Mouse (Mus musculus) cerebellum, adult (tissue): ENCODE results near the gene Gm9964.
"Not testable (repeated sequence)": the region's sequence is repeated elsewhere in the genome, so short reads cannot be mapped to it uniquely, and the experiment has no call there.

Experiments
- ATAC-seq: cut with Nextera tagmentation; 2 replicates; pipeline ENCODE4 v1.9.2; 2017; ENCODE audit warnings: mild to moderate bottlenecking, moderate library complexity, mixed read lengths; ENCODE audit not compliant: insufficient number of reproducible peaks, low FRiP score, low TSS enrichment

Gene Gm9964

GRCm38 (mm10) chr11:79296856-79297491, at the start of gene Gm9964:
Gene Gm9964 (minus strand): TSS chr11:79296906.
- ATAC-seq, result no peak

- no peak for ATAC-seq
Observed at GRCm38 (mm10) chr11:79339808-79340781, 43.4 kb upstream of the Gm9964 start.

- ATAC-seq, result peak; percentile 85
Observed at GRCm38 (mm10) chr11:79339234-79339807, 42.6 kb upstream of the Gm9964 start, which contains the start of gene Nf1. Gene Nf1 (plus strand): TSS chr11:79339693.

GRCm38 (mm10) chr11:79338621-79339020, 41.9 kb upstream of the Gm9964 start:
- ATAC-seq, result no peak

- ATAC-seq, result no peak
Observed at GRCm38 (mm10) chr11:79336722-79337267, 40.1 kb upstream of the Gm9964 start.

- ATAC-seq, result no peak
Observed at GRCm38 (mm10) chr11:79335077-79335476, 38.4 kb upstream of the Gm9964 start.

GRCm38 (mm10) chr11:79329585-79329984, 32.9 kb upstream of the Gm9964 start:
- no peak for ATAC-seq

GRCm38 (mm10) chr11:79328060-79328459, 31.4 kb upstream of the Gm9964 start:
- ATAC-seq, result no peak

GRCm38 (mm10) chr11:79327106-79327505, 30.4 kb upstream of the Gm9964 start:
- no peak for ATAC-seq

GRCm38 (mm10) chr11:79325663-79326062, 29.0 kb upstream of the Gm9964 start:
- ATAC-seq, result no peak

- no peak for ATAC-seq
Observed at GRCm38 (mm10) chr11:79323985-79324685, 27.4 kb upstream of the Gm9964 start.

GRCm38 (mm10) chr11:79319807-79320206, 23.1 kb upstream of the Gm9964 start:
- ATAC-seq, result no peak

GRCm38 (mm10) chr11:79316807-79317345, 20.2 kb upstream of the Gm9964 start:
- ATAC-seq, result no peak

- no peak for ATAC-seq
Observed at GRCm38 (mm10) chr11:79310467-79310866, 13.8 kb upstream of the Gm9964 start.

- ATAC-seq, result no peak
Observed at GRCm38 (mm10) chr11:79307560-79308200, 11.0 kb upstream of the Gm9964 start.

- ATAC-seq, result no peak
Observed at GRCm38 (mm10) chr11:79306996-79307395, 10.3 kb upstream of the Gm9964 start.

- ATAC-seq, result no peak
Observed at GRCm38 (mm10) chr11:79306510-79306909, 9.8 kb upstream of the Gm9964 start.

GRCm38 (mm10) chr11:79305697-79306340, 9.1 kb upstream of the Gm9964 start:
- no peak for ATAC-seq

GRCm38 (mm10) chr11:79304245-79304644, 7.5 kb upstream of the Gm9964 start:
- ATAC-seq, result not testable (repeated sequence)
